Comparison of ENCODE assay signal across 1 mouse cellular context in the genomic region with DNA sequence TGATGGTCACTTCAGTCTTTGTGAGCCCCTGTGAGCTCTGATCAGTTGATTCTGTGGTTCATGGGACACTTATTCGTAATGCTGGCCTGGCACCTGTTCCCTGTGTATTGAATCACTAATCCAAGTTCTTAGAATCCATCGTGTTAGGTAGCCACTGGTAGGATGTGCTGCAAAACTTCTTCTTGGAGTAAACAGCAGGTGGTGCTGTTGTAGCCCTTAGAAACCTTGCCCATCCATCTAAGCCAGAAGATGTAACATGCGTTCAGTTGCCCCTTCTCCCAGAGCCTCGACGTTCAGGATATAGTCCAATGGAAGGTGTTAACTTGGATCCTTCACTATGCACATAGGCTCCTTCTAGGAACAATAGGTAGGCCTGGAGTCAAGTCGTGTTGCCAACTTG.
TF ChIP-seq lines count a peak whose summit lies in the region.

No protein-coding gene starts in this region.

TF ChIP-seq in MEL, 35 proteins besides CTCF, POLR2A, EP300 and RAD21 (continued from another document):
- TF ChIP-seq ELF1 (IDR thresholded peaks at IDR 0.05; ENCODE audit: low read depth, low read length) (no peak), SIN3A (IDR thresholded peaks at IDR 0.05; ENCODE audit: low read length) (no peak), USF2 (IDR thresholded peaks at IDR 0.05; ENCODE audit: borderline replicate concordance in 1 of 2, insufficient read depth in 1 of 2, low read depth in 1 of 2, low read length in 2 of 2) (no peak), ETS1 (IDR thresholded peaks at IDR 0.05; ENCODE audit: low read depth, low read length) (no peak), MYC (IDR thresholded peaks at IDR 0.05; ENCODE audit: low read depth, low read length) (no peak), NELFE (IDR thresholded peaks at IDR 0.05; ENCODE audit: low read depth, low read length) (no peak), MXI1 (IDR thresholded peaks at IDR 0.05; ENCODE audit: low read depth, low read length) (no peak), E2F4 (IDR thresholded peaks at IDR 0.05; ENCODE audit: borderline replicate concordance, low read depth, low read length) (no peak), JUND (IDR thresholded peaks at IDR 0.05; ENCODE audit: low read depth, low read length) (no peak), NRF1 (IDR thresholded peaks at IDR 0.05; ENCODE audit: insufficient read depth, low read depth, low read length, poor library complexity, severe bottlenecking) (no peak)
